Mouse (Mus musculus) stomach, postnatal 0 days (tissue): ENCODE measurements at regions not wholly inside any gene's neighbourhood (a gene's known extent, or its start where the extent isn't known, plus 50 kb on each side); places are given as distances from the start of the nearest gene placed in this dataset.

ENCODE experiments used
- CTCF ChIP-seq: IDR thresholded peaks from 2 replicates; pipeline ENCODE4 v1.5.1; 2016; ENCODE audit warnings: antibody characterized with exemption, low read depth, mild to moderate bottlenecking, moderate library complexity
- EP300 ChIP-seq: optimal IDR thresholded peaks from 2 replicates; pipeline ENCODE3; 2016; ENCODE audit warnings: antibody characterized with exemption

DNA sequence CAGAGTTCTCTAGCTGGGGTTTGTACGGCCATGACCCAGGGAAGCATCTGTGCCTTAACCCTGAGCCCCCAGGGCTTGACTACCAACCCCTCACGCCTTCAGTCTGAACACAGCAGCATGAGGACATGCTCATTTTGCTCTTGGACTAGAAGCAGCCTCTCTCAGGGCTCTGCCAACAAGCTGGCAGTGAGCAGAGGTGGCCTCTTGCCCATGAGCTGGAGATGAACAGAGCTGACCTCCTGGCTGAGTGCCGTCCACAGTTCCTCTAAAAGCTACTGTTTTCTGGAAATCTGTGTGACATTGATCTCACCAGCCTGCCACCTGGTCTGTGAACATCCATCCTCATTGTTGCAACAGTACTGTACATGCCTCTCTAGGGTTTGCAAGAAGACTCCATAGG, 267.7 kb upstream of the Shh start:
- TF ChIP-seq CTCF (no peak), EP300 (no peak)
